Mouse (Mus musculus) embryonic facial prominence, embryonic 12.5 days (tissue): ENCODE results near the gene Vcp. TPM values are rescaled to one million over a fixed set of nuclear protein-coding genes. Genes with fewer than 3 reads are reported as not detected.
A peak's percentile ranks its signal among the peaks of the same experiment; 100 is the strongest.

ENCODE experiments used
- ATAC-seq: fragments of 200-750 bp; cut with Nextera tagmentation; 2 replicates; pipeline ENCODE4 v1.8.0; 2017; ENCODE audit not compliant: insufficient number of reproducible peaks, insufficient read depth, low FRiP score, low TSS enrichment
- H3K27ac ChIP-seq: fragments of 300-500 bp; sonication (generic); 2 replicates; pipeline ENCODE4 v1.5.1; 2016; ENCODE audit warnings: mild to moderate bottlenecking
- H3K27me3 ChIP-seq: fragments of 300-500 bp; sonication (generic); 2 replicates; pipeline ENCODE4 v1.6.1; 2016; ENCODE audit warnings: mild to moderate bottlenecking, moderate library complexity
- H3K36me3 ChIP-seq: fragments of 300-500 bp; sonication (generic); 2 replicates; pipeline ENCODE4 v1.6.1; 2016; ENCODE audit warnings: mild to moderate bottlenecking
- H3K4me1 ChIP-seq: fragments of 300-500 bp; sonication (generic); 2 replicates; pipeline ENCODE4 v1.6.1; 2016
- H3K4me2 ChIP-seq: fragments of 300-500 bp; sonication (generic); replicated peaks from 2 replicates; pipeline ENCODE4 v1.6.1; 2016; ENCODE audit warnings: mild to moderate bottlenecking, moderate library complexity
- H3K4me3 ChIP-seq: fragments of 300-500 bp; sonication (generic); 2 replicates; pipeline ENCODE4 v1.5.1; 2016; ENCODE audit warnings: mild to moderate bottlenecking
- H3K9ac ChIP-seq: fragments of 300-500 bp; sonication (generic); 2 replicates; pipeline ENCODE4 v1.6.1; 2016; ENCODE audit warnings: mild to moderate bottlenecking, moderate library complexity
- H3K9me3 ChIP-seq: fragments of 300-500 bp; sonication (generic); 2 replicates; pipeline ENCODE4 v1.6.1; 2016; ENCODE audit warnings: mild to moderate bottlenecking, moderate library complexity
- WGBS: fragments of 180-500 bp; shearing (Covaris S2); methylation state at CpG from one replicate; pipeline ENCODE4 v1.1.7; 2016; 5-methylcytosine and 5-hydroxymethylcytosine counted together
- polyA plus RNA-seq: library from polyadenylated mRNA; unstranded; fragments of >200 nt; fragmentation: Nextera tagmentation; extraction: Ambion mirVana; gene quantifications from 2 replicates; pipeline ENCODE4 v1.2.1, GENCODE M21; 2016

The Vcp gene
- polyA plus RNA-seq, 1 experiment from 2014 or later: 642 TPM

DNA sequence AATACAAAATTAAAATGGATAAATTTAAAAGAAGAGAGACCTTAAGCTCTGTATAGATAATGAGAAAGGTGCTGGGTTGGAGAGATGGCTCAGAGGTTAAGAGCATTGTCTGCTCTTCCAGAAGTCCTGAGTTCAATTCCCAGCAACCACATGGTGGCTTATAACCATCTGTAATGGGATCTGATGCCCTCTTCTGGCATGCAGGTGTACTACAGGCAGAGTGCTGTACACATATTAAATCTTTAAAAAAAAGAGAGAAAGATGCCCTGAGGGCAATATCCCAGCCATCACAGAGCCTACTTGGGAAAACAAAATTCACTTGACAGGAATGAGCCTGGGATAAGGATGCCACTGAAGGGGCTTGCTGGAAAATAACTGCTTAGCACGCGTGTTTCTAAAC, 36.8 kb downstream of the Vcp start:
- Histone ChIP-seq H3K4me3 (no peak overlapping the region), H3K9ac (no peak overlapping the region), H3K4me1 (no peaks in the 10 kb centered on the region), H3K4me2 (no peak overlapping the region), H3K27ac (no peak overlapping the region), H3K27me3 (no peaks in the 10 kb centered on the region), H3K36me3 (no peaks in the 10 kb centered on the region), H3K9me3 (no peaks in the 10 kb centered on the region)
- 88% methylated on average over 2 of the region's 2 CpGs for WGBS
- no peak for ATAC-seq

DNA sequence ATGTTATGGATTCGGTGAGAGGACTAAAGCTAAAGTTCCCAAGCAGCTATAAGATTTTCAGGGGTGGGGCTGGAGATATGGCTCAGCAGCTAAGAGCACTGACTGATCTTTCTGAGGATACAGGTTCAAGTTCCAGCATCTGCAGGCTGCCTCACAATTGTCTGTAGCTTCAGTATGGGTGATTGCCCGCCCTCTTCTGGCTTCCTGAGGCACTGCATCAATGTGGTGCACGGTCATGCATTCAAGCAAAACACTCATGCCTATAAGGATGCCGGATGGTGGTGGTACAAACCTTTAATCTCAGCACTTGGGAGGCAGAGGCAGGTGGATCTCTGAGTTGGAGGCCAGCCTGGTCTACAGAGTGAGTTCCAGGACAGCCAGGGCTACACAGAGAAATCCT, 38.7 kb downstream of the Vcp start:
- H3K4me2 ChIP-seq: no peak overlapping the region
- WGBS: 34% methylated on average over 4 of the region's 4 CpGs
- no peaks in the 10 kb centered on the region for H3K4me1 ChIP-seq
- H3K4me3 ChIP-seq: no peak overlapping the region
- ATAC-seq: no peak
- no peak overlapping the region for H3K27ac ChIP-seq
- no peaks in the 10 kb centered on the region for H3K9me3 ChIP-seq
- H3K36me3 ChIP-seq: peaks cover 13% of the 10 kb centered on the region
- H3K27me3 ChIP-seq: no peaks in the 10 kb centered on the region
- H3K9ac ChIP-seq: no peak overlapping the region

DNA sequence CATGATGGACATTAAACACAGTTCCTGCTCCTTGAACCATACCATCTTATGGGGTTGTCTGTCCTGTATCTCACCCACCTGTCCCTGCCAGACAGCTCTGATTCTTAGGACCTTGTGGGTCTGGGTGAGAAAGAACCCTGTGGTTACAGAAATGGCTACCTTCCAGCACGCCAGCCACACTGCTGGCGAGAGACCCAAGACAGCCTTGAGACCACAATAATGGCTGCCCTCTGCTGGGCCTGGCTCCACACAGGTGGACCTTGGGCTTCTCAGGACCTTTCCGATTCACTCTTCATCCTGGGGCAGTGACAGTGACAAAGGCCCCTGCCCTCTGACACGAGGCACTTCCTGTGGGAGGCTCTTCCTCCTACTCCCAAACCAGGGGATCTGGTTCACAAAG, 40.9 kb downstream of the Vcp start:
- 62% methylated on average over 4 of the region's 4 CpGs for WGBS
- H3K9me3 ChIP-seq: no peaks in the 10 kb centered on the region
- H3K27me3 ChIP-seq: no peaks in the 10 kb centered on the region
- H3K4me3 ChIP-seq: no peak overlapping the region
- H3K4me2 ChIP-seq: no peak overlapping the region
- peaks cover 17% of the 10 kb centered on the region for H3K36me3 ChIP-seq
- no peak overlapping the region for H3K9ac ChIP-seq
- H3K27ac ChIP-seq: no peak overlapping the region
- no peaks in the 10 kb centered on the region for H3K4me1 ChIP-seq
- no peak for ATAC-seq

DNA sequence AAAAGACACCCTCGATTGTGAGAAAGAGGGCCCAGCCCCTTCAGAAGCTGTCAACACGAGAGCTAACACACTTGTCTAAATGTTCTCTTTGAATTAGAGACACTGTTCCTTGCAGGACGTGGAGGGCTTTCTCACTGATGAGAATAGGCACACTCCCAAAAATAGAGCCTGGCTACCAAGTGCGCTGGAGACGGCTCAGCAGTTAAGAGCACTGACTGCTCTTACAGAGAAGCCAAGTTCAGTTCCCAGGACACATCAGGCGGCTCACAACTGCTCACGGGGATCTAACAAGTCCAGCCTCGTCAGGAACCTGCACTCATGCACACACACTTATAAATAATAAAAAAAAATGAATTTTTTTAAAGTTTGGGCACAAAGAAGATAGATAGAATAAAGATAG, 41.4 kb downstream of the Vcp start:
- WGBS: 70% methylated on average over 8 of the region's 8 CpGs
- ATAC-seq: no peak
- no peak overlapping the region for H3K27ac ChIP-seq
- H3K9ac ChIP-seq: no peak overlapping the region
- no peak overlapping the region for H3K4me3 ChIP-seq
- H3K4me1 ChIP-seq: peaks cover 1% of the 10 kb centered on the region; the same call in 1 of the 2 replicates
- H3K36me3 ChIP-seq: peaks cover 19% of the 10 kb centered on the region
- no peaks in the 10 kb centered on the region for H3K27me3 ChIP-seq
- no peak overlapping the region for H3K4me2 ChIP-seq
- H3K9me3 ChIP-seq: no peaks in the 10 kb centered on the region

DNA sequence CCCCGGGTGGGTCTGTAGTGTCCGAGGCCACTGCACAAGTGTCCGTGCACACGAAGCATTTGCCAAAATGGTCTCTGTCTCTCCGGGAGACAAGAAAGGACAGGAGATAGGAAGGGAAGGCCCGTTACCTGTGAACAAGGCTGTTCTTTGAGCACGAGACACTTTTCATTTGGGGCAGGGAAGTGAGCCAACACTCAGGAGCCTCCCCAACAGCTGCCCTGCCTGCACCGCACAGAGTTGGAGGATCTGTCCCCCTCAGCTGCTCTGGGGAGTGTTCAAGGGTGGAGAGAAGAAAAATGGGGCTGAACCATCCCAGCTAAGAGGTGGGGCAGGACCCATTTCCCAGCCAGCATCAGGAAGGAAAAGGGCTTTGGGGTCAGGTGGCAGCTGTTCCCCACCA, 42.3 kb downstream of the Vcp start:
- no peak overlapping the region for H3K27ac ChIP-seq
- no peaks in the 10 kb centered on the region for H3K27me3 ChIP-seq
- no peak for ATAC-seq
- no peak overlapping the region for H3K4me3 ChIP-seq
- H3K36me3 ChIP-seq: peaks cover 21% of the 10 kb centered on the region
- H3K4me1 ChIP-seq: peaks cover 10% of the 10 kb centered on the region
- WGBS: 85% methylated on average over 8 of the region's 8 CpGs
- H3K9me3 ChIP-seq: no peaks in the 10 kb centered on the region
- no peak overlapping the region for H3K4me2 ChIP-seq
- no peak overlapping the region for H3K9ac ChIP-seq

DNA sequence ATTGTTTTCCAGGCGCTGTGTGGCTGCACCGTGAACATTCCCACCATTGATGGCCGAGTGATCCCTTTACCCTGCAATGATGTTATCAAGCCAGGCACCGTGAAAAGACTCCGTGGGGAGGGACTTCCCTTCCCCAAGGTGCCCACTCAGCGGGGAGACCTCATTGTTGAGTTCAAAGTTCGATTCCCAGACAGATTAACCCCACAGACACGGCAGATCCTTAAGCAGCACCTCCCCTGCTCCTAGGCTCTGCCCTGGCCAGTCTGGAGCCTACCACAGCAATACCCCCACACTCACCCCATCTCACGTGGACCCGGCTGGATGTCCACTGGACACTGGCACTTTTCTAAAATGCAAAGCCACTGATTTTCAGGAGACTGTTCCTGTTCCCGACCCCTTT, 43.0 kb downstream of the Vcp start:
- 84% methylated on average over 11 of the region's 11 CpGs for whole genome bisulfite sequencing
- peaks cover 14% of the 10 kb centered on the region for H3K4me1 ChIP-seq
- ATAC-seq: no peak

DNA sequence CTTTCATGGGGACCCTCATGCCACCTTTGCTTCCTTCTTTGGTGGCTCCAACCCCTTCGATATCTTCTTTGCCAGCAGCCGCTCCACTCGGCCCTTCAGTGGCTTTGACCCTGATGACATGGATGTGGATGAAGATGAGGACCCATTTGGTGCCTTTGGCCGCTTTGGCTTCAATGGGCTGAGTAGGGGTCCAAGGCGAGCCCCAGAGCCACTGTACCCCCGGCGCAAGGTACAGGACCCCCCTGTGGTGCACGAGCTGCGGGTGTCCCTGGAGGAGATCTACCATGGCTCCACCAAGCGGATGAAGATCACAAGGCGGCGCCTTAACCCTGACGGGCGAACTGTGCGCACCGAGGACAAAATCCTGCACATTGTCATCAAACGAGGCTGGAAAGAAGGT, 43.7 kb downstream of the Vcp start:
- H3K4me3 ChIP-seq: no peak overlapping the region
- 94% methylated on average over 17 of the region's 17 CpGs for WGBS
- peaks cover 21% of the 10 kb centered on the region for H3K36me3 ChIP-seq
- peaks cover 15% of the 10 kb centered on the region for H3K4me1 ChIP-seq
- H3K4me2 ChIP-seq: no peak overlapping the region
- no peaks in the 10 kb centered on the region for H3K9me3 ChIP-seq
- no peaks in the 10 kb centered on the region for H3K27me3 ChIP-seq
- H3K9ac ChIP-seq: no peak overlapping the region
- ATAC-seq: no peak
- no peak overlapping the region for H3K27ac ChIP-seq

More for the DNA sequence above, 43.0 kb downstream of the Vcp start:
- Histone ChIP-seq H3K9ac (no peak overlapping the region), H3K27ac (no peak overlapping the region), H3K27me3 (no peaks in the 10 kb centered on the region), H3K4me2 (no peak overlapping the region), H3K9me3 (no peaks in the 10 kb centered on the region), H3K4me3 (no peak overlapping the region), H3K36me3 (peaks cover 21% of the 10 kb centered on the region)

DNA sequence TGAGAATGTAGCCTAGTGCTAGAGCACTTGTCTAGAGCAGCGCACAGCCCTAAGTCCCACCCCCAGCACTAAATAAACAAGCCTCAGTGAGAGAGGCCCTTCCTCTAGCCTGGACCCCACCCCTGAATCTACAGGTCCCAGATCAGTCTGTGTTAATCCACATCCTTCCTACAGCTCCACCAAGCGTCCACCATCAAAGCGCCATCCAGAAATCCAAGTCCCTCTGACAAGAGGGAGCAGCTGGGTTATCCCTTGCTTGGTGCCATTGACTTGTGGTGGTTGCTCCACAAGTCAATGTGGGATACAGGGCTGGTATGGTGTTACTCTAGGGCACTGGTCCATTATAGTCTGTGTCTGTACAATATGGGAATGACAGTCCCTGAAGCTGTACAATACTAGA, 45.1 kb downstream of the Vcp start:
- H3K27me3 ChIP-seq: no peaks in the 10 kb centered on the region
- 93% methylated on average over 3 of the region's 3 CpGs for WGBS
- no peaks in the 10 kb centered on the region for H3K9me3 ChIP-seq
- no peak overlapping the region for H3K27ac ChIP-seq
- no peak for ATAC-seq
- peaks cover 28% of the 10 kb centered on the region for H3K4me1 ChIP-seq
- H3K9ac ChIP-seq: no peak overlapping the region
- peaks cover 21% of the 10 kb centered on the region for H3K36me3 ChIP-seq
- no peak overlapping the region for H3K4me2 ChIP-seq
- H3K4me3 ChIP-seq: no peak overlapping the region

DNA sequence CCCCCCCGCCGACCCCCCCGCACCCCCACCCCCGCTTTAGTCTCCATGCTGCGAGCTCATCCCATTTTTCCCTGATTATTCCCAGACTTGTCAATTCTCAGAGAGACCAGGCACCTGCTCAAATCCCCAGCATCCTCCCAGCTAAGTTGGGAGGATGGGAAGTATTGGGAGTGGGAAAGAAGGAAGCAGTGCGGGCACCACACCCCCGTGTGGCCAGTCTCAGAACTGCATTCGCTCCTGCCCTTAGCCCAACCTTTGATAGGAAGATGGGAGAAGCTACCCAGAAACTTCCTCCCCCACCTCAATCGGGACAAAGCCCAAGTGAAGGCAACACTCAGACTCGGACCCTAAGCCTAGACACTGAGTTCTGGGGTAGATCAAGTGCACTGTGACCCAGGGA, 46.0 kb downstream of the Vcp start:
- no peak for ATAC-seq
- H3K4me1 ChIP-seq: peaks cover 29% of the 10 kb centered on the region

DNA sequence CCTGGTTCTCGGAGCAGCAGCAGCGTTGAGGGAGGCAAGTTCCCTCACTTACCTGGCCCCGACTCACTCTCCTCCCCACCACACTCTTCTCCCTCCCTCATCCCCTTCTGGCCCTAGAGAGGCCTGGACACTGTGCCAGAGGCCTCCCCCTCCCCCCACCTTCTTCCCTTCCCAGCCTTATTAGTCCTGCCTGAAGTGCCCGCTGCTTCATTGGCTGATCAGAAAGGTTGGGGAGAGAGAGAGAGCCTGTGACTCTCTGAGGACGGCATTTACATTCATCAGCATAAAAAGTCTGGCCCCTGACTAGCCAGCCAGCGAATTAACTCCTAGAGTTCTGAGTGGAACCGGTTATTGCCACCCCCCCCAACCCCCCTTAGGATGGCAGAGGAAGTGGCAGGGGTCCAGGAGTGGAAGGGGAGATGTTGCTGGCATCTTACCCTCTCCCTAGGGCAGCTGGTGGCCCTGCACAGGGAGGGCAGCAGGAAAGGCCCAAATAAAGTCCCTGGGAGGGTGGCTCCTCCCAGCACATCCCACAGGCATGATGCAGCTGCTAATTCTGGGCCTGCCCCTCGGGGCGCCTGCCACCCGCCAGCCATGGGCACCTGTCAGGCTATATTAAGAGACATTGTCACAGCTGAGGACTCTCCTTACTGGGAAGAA, 46.7 kb downstream of the Vcp start:
- no peak for ATAC-seq
- H3K9ac ChIP-seq: 0 out of 2 replicates have a peak overlapping the region, but pooled peaks have one; percentile 27
- peaks cover 21% of the 10 kb centered on the region for H3K36me3 ChIP-seq
- peaks cover 1% of the 10 kb centered on the region; the same call in 1 of the 2 replicates for H3K27me3 ChIP-seq
- H3K4me3 ChIP-seq: no peak overlapping the region
- H3K9me3 ChIP-seq: no peaks in the 10 kb centered on the region
- H3K4me1 ChIP-seq: peaks cover 32% of the 10 kb centered on the region
- H3K4me2 ChIP-seq: peak overlapping the region; percentile 17
- 26% methylated on average over 10 of the region's 10 CpGs for WGBS
- peak overlapping the region; percentile 38; the same call in 1 of the 2 replicates for H3K27ac ChIP-seq

More for the DNA sequence above, 46.0 kb downstream of the Vcp start:
- Histone ChIP-seq H3K9me3 (no peaks in the 10 kb centered on the region), H3K4me3 (no peak overlapping the region), H3K4me2 (no peak overlapping the region; the same call in 1 of the 2 replicates), H3K27ac (no peak overlapping the region), H3K9ac (no peak overlapping the region), H3K27me3 (no peaks in the 10 kb centered on the region), H3K36me3 (peaks cover 21% of the 10 kb centered on the region)
- WGBS: 3% methylated on average over 10 of the region's 10 CpGs

DNA sequence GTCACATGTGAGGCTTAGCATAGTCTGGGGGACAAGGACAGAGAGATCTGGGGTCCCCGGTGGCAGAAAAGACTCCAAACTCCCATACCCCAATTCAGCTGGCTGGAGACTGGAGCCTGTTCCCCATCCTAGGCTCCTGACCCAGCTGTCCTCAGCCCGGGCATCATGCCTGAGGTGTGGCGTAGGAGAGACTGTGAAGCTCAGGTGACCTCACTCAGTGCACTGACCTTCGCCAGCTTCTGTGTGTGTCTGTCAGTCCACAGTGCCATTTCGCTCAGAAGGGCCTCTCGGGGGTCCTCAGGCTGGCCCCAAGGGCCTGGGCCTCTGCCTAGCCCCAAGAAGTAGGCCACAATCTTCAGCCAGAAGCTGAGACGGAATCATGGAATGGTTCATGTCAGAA, 47.7 kb downstream of the Vcp start:
- Histone ChIP-seq H3K27ac (no peak overlapping the region), H3K4me3 (no peak overlapping the region), H3K9me3 (no peaks in the 10 kb centered on the region), H3K4me1 (peaks cover 32% of the 10 kb centered on the region), H3K27me3 (peaks cover 11% of the 10 kb centered on the region), H3K4me2 (no peak overlapping the region), H3K9ac (no peak overlapping the region), H3K36me3 (peaks cover 18% of the 10 kb centered on the region)
- 88% methylated on average over 7 of the region's 7 CpGs for WGBS
- no peak for ATAC-seq

DNA sequence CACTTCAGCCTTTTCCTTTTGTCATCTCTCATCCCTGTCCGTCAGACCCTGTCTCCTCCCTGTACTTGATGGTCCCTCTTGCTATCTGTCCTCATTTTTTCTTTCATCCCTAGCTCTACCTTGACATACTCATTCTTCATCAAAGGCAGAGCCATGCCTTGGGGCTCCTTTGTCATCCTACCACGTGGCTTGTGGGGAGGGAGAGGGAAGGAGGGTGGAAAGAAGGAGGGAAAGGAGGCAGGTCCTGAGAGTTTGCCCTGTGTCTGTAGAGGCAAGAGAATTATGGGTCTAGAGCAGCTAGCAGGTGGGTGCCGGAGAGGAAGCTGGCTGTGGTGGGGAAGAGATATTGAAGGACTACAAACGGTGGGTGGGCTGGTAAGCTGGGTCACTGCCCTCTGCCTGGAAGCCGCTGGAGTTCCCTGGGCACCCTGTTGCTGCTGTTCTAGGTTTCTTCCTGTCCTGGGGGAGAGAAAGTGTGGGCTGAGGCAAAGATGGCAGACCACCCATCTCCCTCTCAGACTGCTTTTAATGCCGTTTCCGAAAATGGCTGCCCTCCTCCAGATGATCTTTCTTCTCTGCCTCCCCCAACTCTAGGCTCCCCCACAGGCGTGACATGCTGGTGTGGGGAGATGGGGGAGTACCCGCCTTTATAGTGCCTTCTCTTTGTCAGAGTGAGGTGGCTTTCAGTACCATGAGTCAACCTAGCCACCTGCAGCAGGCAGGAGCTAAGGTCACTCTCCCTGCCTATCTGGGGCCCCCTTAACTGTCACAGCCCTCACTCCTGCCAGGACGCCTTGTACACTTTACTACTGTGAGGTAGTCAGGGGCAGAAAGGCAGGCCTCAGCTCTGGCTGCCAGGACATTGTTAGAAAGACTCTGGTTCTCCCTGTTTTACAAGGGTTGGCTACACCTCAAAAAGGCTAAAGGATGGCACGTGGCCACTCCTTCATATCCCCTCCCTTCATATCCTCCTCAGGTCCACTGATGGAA, 48.8 kb downstream of the Vcp start:
- Histone ChIP-seq H3K27me3 (peaks cover 15% of the 10 kb centered on the region), H3K9me3 (no peaks in the 10 kb centered on the region), H3K27ac (no peak overlapping the region), H3K36me3 (peaks cover 8% of the 10 kb centered on the region; the same call in 1 of the 2 replicates), H3K4me1 (peaks cover 37% of the 10 kb centered on the region), H3K4me3 (no peak overlapping the region), H3K9ac (no peak overlapping the region), H3K4me2 (peak overlapping the region; percentile 86)
- 66% methylated on average over 11 of the region's 11 CpGs for WGBS
- ATAC-seq: no peak
